10 mouse cellular contexts compared by ENCODE assay signal in the genomic region with DNA sequence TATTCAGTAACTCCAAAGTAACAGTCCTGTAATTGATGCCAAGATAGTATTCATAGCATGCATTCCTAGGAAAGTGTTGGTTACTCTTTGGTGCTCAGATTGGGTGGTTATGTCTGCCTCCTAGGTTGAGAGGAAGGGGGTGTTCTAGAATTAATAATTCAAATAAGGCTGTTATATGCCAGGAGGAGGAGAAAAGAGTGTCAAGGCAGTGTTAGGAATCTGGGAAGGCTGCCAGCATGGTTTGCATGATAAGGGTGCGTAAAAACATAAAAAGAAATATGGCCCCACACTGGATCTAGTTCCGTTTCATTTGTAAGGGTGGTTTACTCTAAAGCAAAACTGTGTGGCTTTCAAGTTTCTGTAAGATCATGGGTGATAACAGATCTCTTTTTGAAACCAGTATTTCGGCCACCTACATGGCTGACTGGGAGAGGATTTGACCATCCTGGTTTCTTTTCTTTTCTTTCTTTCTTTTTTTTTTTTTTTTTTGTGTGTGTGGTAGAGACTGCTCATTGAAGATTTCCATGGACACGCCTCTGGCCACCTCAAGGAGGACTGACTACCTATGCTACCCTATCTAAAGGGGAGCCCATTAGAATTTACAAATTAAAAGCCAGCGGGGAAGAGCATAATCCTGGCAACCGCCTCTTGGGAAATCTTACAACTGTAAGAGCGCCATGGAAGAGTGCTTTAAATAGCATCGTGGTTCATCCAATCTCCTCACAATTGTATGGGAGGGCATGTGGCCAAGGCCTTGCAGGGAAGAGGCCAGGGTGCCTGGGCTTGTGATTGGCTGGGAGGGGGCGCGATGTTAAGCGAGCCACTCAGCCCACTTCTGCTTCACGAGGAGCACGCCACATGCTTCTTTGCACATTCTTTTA.
DNase-seq lines count a peak whose midpoint lies in the region; ATAC-seq lines count a peak whose summit lies in the region.
"Had no signal": no experiment of that assay in that cellular context is flagged by ENCODE, and none has a peak within 500 bp of the region (broad histone marks: within the 10 kb centered on the region; RNA-seq: fewer than 3 reads in every experiment).

No protein-coding gene starts in this region.

- peak overlapping the region; percentile 60; the same call in 1 of the 2 replicates for H3K27ac ChIP-seq in hindbrain, embryonic 13.5 days
- no peak overlapping the region for H3K27ac ChIP-seq in hindbrain, embryonic 10.5 days
- peak overlapping the region; percentile 3; the same call in 1 of the 2 replicates for H3K27ac ChIP-seq in heart, embryonic 10.5 days
- H3K27ac ChIP-seq in midbrain, embryonic 16.5 days (ENCODE audit: low read length), result peak overlapping the region; percentile 53; the same call in 1 of the 2 replicates

- no peak for DNase-seq in hindbrain, embryonic 10.5 days (ENCODE audit: low spot score)
- DNase-seq in right cerebral cortex, postnatal 10 days (ENCODE audit: low spot score in 2 of 2), result peak; percentile 76 to 80
- no peak for DNase-seq in right cerebral cortex, postnatal 36 days (ENCODE audit: low spot score in 2 of 2)
- peak; percentile 76 for DNase-seq in heart, embryonic 10.5 days (ENCODE audit: low spot score)
- DNase-seq in thymus, postnatal 36 days, result no peak
- DNase-seq in liver, result no peak
- DNase-seq: cerebellum, adult 11 months; kidney, adult 11 months had no signal

- no peak for ATAC-seq in hindbrain, embryonic 13.5 days (ENCODE audit: low FRiP score)
- ATAC-seq in midbrain, embryonic 16.5 days, result peak; percentile 80

- H3K9me3 ChIP-seq in hindbrain, embryonic 13.5 days, result 0 out of 2 replicates have a peak, but pooled peaks cover 2% of the 10 kb centered on the region
- H3K9me3 ChIP-seq in hindbrain, embryonic 10.5 days, result peaks cover 3% of the 10 kb centered on the region; the same call in 1 of the 2 replicates
- no peaks in the 10 kb centered on the region for H3K9me3 ChIP-seq in heart, embryonic 10.5 days
- H3K9me3 ChIP-seq in midbrain, embryonic 16.5 days (replicated peaks; ENCODE audit: control insufficient read depth, low read length, poor library complexity, severe bottlenecking), result no peaks in the 10 kb centered on the region

- no peak overlapping the region for H3K4me2 ChIP-seq in hindbrain, embryonic 13.5 days
- H3K4me2 ChIP-seq in midbrain, embryonic 16.5 days (ENCODE audit: low read length), result peak overlapping the region; percentile 27; the same call in 1 of the 2 replicates

- H3K4me1 ChIP-seq in hindbrain, embryonic 13.5 days (replicated peaks), result peaks cover 12% of the 10 kb centered on the region; the same call in 1 of the 2 replicates
- no peaks in the 10 kb centered on the region for H3K4me1 ChIP-seq in hindbrain, embryonic 10.5 days (replicated peaks)
- peaks cover 9% of the 10 kb centered on the region for H3K4me1 ChIP-seq in heart, embryonic 10.5 days
- H3K4me1 ChIP-seq in midbrain, embryonic 16.5 days (ENCODE audit: control insufficient read depth, insufficient read depth, low read length), result peaks cover 4% of the 10 kb centered on the region

- H3K36me3 ChIP-seq in hindbrain, embryonic 13.5 days, result no peaks in the 10 kb centered on the region; the same call in 1 of the 2 replicates
- H3K36me3 ChIP-seq in hindbrain, embryonic 10.5 days, result no peaks in the 10 kb centered on the region
- H3K36me3 ChIP-seq in heart, embryonic 10.5 days, result no peaks in the 10 kb centered on the region
- no peaks in the 10 kb centered on the region for H3K36me3 ChIP-seq in midbrain, embryonic 16.5 days (ENCODE audit: control insufficient read depth, insufficient read depth, low read length)

- no peak overlapping the region for H3K4me3 ChIP-seq in hindbrain, embryonic 13.5 days
- no peak overlapping the region for H3K4me3 ChIP-seq in hindbrain, embryonic 10.5 days
- no peak overlapping the region for H3K4me3 ChIP-seq in heart, embryonic 10.5 days
- no peak overlapping the region for H3K4me3 ChIP-seq in midbrain, embryonic 16.5 days (ENCODE audit: low read depth, low read length)

- WGBS in hindbrain, embryonic 13.5 days, result 63% methylated on average over 13 of the region's 13 CpGs
- 79% methylated on average over 13 of the region's 13 CpGs for WGBS in hindbrain, embryonic 10.5 days
- WGBS in heart, embryonic 10.5 days, result 71% methylated on average over 13 of the region's 13 CpGs
- 51% methylated on average over 13 of the region's 13 CpGs for WGBS in midbrain, embryonic 16.5 days

- H3K9ac ChIP-seq in hindbrain, embryonic 13.5 days, result no peak overlapping the region
- no peak overlapping the region for H3K9ac ChIP-seq in midbrain, embryonic 16.5 days (ENCODE audit: low read depth, low read length)

- no peaks in the 10 kb centered on the region for H3K27me3 ChIP-seq in hindbrain, embryonic 13.5 days
- no peaks in the 10 kb centered on the region for H3K27me3 ChIP-seq in hindbrain, embryonic 10.5 days (ENCODE audit: insufficient read depth, poor library complexity, severe bottlenecking)
- H3K27me3 ChIP-seq in heart, embryonic 10.5 days (ENCODE audit: insufficient read depth, poor library complexity, severe bottlenecking), result no peaks in the 10 kb centered on the region
- no peaks in the 10 kb centered on the region for H3K27me3 ChIP-seq in midbrain, embryonic 16.5 days (ENCODE audit: control insufficient read depth, insufficient read depth, low read depth, low read length)

Comparison
In these comparisons a context has a peak if more than half of its experiments do, and no peak if none do; other contexts are left out.
1. DNase-seq: peak in right cerebral cortex, postnatal 10 days (2 of 2) and heart, embryonic 10.5 days (single experiment); none in hindbrain, embryonic 10.5 days (single experiment), right cerebral cortex, postnatal 36 days (0 of 2), thymus, postnatal 36 days (0 of 2) and liver (single experiment).